Mouse (Mus musculus) kidney, adult 2 months (tissue): ENCODE results near the gene Fbxl8.

Source experiments
- CTCF ChIP-seq: fragments of 200-500 bp; conservative IDR thresholded peaks from 2 replicates; pipeline ENCODE4 v1.5.1; 2011; ENCODE audit warnings: low read depth, mild to moderate bottlenecking, control low read depth, low read length, moderate library complexity, mixed read lengths; ENCODE audit not compliant: insufficient read depth, insufficient read length
- POLR2A ChIP-seq: fragments of 200-500 bp; IDR thresholded peaks from one replicate; pipeline ENCODE4 v1.6.1; 2011; ENCODE audit warnings: low read depth, low read length, control low read depth

GRCm38 (mm10) chr8:105315073-105315769 is 50.8 kb downstream of the Fbxl8 start:
- TF ChIP-seq POLR2A (no peak), CTCF (no peak)
